Mouse (Mus musculus): Measurements from ENCODE around the gene Syngr2. TPM values are rescaled to one million over a fixed set of nuclear protein-coding genes. Genes with fewer than 3 reads are reported as not detected.
A peak's percentile ranks its signal among the peaks of the same experiment; 100 is the strongest.

Syngr2 gene
- polyA plus RNA-seq, 1 experiment from 2014 or later = 29.9 TPM

DNA sequence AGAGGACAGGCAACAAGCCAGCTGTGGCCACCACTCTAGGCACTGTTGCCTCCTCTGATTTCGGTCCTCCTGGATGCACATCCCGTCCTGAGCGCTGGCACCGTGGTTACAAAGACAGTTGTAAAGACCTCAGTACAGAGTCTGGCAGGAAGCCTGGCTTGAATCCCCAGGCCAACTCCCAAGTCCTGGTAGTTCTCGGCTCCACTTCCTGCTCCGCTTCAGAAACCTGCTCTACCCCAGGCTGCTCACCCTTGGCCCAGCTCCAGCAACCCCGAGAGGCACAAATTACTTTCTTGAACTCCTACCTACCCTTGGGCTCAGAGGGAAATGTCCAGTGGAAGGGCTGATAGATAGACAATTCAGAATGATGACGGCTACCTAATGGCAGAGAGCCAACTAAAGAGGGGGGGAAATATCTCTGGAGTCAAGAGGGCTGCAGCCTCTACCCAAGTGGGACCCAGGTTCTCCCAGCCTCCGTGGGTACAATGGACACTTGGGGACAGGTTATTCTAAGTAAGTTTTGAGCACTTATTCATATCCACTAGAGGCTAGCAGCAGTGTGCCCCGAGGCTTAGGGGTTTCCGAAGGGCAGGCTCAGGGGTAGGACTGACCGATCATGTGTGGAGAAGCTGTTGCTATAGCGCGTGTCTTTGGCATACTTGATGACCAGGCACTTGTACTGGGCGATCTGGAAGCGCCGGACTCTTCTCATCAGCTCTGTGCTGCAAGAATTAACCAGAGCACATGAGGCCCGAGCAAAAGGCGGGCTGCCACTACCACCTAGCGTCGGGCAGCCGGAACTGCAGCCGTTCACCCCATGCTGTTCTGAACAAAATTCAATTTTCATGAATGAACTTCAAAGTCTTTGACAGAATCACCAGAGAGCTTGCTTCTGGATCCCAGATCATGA is 14.8 kb downstream of the Syngr2 start:
- peak; percentile 86 for DNase-seq (ENCODE audit: low spot score)
- WGBS = 29% methylated on average over 23 of the region's 23 CpGs
- no peak overlapping the region for H3K27ac ChIP-seq (ENCODE audit: low read depth, low read length)
- H3K4me3 ChIP-seq (ENCODE audit: low read depth, low read length) = peak overlapping the region; percentile 65
- peaks cover 19% of the 10 kb centered on the region for H3K4me1 ChIP-seq (ENCODE audit: control insufficient read depth, insufficient read depth, low read length)
- no peaks in the 10 kb centered on the region for H3K27me3 ChIP-seq (ENCODE audit: control insufficient read depth, insufficient read depth, low read length)
- peak overlapping the region; percentile 50 for H3K9ac ChIP-seq (ENCODE audit: low read length)
- no peaks in the 10 kb centered on the region for H3K9me3 ChIP-seq (ENCODE audit: control insufficient read depth, low read length)
- peak overlapping the region; percentile 83 for H3K4me2 ChIP-seq (ENCODE audit: low read depth)
- ATAC-seq (ENCODE audit: insufficient read depth, low FRiP score, low TSS enrichment) = peak; percentile 69
- H3K36me3 ChIP-seq (ENCODE audit: control insufficient read depth, insufficient read depth, low read length) = no peaks in the 10 kb centered on the region

DNA sequence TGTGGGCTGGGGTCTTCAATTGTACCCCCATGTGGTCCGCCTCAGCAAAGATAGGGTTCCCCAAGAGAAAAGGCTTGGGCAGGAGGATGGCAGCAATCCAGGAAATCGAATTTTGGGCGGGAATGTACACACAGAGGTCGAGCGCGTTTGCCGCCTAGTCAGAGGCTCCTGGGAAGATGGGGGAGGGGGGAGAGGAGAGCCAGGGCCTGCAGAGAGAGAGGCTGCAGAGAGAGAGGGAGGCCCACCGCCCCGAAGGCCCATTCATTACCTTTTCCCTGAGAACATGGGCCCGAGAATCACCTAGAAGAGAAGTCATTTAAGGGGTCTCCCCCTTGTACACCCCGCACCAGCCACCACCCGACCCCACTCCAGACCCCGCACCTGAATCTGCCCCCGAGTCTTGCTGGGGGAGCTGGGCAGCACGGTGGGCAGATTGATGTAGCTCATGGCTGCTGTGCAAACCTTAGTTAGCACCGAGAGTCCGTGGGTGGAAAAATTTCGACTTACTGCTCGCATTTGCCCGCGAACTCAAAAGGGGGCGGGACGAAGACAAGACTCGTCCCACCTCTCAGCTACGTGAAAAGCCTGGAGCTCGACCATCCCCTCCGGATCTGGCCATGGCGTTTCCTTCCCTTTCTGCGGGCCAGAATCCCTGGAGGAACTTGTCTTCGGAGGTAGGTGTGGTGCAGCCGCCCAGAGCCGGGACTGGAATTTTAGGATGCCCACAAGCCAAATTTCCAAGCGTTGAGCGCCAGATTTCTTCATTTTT is 16.0 kb downstream of the Syngr2 start, which contains the start of the genes Afmid and Tk1:
Afmid (plus strand) TSS at position 592 of the 769 bp plus-strand sequence.
Tk1 (minus strand) TSS at position 760 of the 769 bp plus-strand sequence.
- Histone ChIP-seq H3K4me3 (ENCODE audit: low read depth, low read length) (peak within 1 kb of the TSS; percentile 65), H3K9me3 (ENCODE audit: control insufficient read depth, low read length) (no peaks in the 10 kb centered on the region), H3K4me2 (ENCODE audit: low read depth) (peak within 1 kb of the TSS; percentile 83), H3K27ac (ENCODE audit: low read depth, low read length) (peak within 1 kb of the TSS; percentile 86), H3K36me3 (ENCODE audit: control insufficient read depth, insufficient read depth, low read length) (no peaks in the 10 kb centered on the region), H3K27me3 (ENCODE audit: control insufficient read depth, insufficient read depth, low read length) (no peaks in the 10 kb centered on the region), H3K9ac (ENCODE audit: low read length) (peak within 1 kb of the TSS; percentile 82), H3K4me1 (ENCODE audit: control insufficient read depth, insufficient read depth, low read length) (peaks cover 19% of the 10 kb centered on the region)
- DNase-seq (ENCODE audit: low spot score) (peak; percentile 85), ATAC-seq (ENCODE audit: insufficient read depth, low FRiP score, low TSS enrichment) (peak; percentile 55; the same call in 1 of the 2 replicates)
- WGBS = under 1% methylated on average over 33 of the region's 34 CpGs

DNA sequence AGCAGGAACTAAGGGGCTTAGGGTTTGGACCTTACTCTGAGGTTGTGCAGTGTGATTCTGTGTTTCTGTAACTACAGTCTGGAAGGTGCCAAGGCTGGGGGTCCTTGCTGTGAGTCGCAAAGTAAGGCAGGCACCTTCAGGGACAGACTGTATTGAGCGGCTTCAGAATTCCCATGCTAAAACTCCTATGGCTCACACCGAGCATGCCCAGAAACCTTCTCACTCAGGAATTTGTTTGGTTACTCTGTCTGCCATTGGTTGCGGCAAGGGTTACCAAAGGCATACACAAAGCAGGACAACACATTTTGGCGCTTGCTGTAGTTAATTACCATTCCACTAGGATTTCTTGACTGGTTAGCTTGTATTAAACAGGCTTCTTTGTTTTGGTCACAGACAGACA is 16.7 kb downstream of the Syngr2 start:
- ATAC-seq (ENCODE audit: insufficient read depth, low FRiP score, low TSS enrichment) = 0 out of 2 replicates have a peak, but pooled peaks have one; percentile 28
- 0 out of 2 replicates have a peak overlapping the region, but pooled peaks have one; percentile 46 for H3K27ac ChIP-seq (ENCODE audit: low read depth, low read length)
- H3K27me3 ChIP-seq (ENCODE audit: control insufficient read depth, insufficient read depth, low read length) = no peaks in the 10 kb centered on the region
- peak overlapping the region; percentile 83 for H3K4me2 ChIP-seq (ENCODE audit: low read depth)
- H3K36me3 ChIP-seq (ENCODE audit: control insufficient read depth, insufficient read depth, low read length) = no peaks in the 10 kb centered on the region
- peak overlapping the region; percentile 82 for H3K9ac ChIP-seq (ENCODE audit: low read length)
- WGBS = 17% methylated on average over 5 of the region's 5 CpGs
- H3K4me3 ChIP-seq (ENCODE audit: low read depth, low read length) = peak overlapping the region; percentile 65
- no peak for DNase-seq (ENCODE audit: low spot score)
- no peaks in the 10 kb centered on the region for H3K9me3 ChIP-seq (ENCODE audit: control insufficient read depth, low read length)
- peaks cover 19% of the 10 kb centered on the region for H3K4me1 ChIP-seq (ENCODE audit: control insufficient read depth, insufficient read depth, low read length)

DNA sequence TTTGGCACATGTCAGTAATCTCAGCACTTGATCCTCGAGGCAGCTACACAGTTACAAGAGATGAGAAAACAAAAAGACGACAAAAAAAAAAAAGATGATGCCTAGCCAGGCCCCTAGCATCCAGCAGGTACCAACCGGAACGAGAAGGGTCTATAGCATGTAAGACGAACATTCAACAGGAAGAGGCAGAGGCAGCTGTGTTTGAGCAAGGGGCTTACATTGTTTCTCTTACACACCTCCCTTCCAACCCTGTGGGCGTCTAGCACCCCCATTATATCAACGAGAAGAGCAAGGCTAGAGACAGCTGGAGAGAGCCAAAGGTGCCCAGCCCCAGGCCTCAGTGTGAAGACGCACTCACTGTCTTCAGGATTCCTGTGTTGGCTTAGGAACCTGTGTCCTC is 17.4 kb downstream of the Syngr2 start:
- H3K27me3 ChIP-seq (ENCODE audit: control insufficient read depth, insufficient read depth, low read length) = no peaks in the 10 kb centered on the region
- H3K27ac ChIP-seq (ENCODE audit: low read depth, low read length) = no peak overlapping the region
- no peak overlapping the region for H3K4me3 ChIP-seq (ENCODE audit: low read depth, low read length)
- DNase-seq (ENCODE audit: low spot score) (no peak), ATAC-seq (ENCODE audit: insufficient read depth, low FRiP score, low TSS enrichment) (no peak)
- WGBS = 73% methylated on average over 8 of the region's 8 CpGs
- H3K4me2 ChIP-seq (ENCODE audit: low read depth) = no peak overlapping the region
- no peak overlapping the region for H3K9ac ChIP-seq (ENCODE audit: low read length)
- H3K4me1 ChIP-seq (ENCODE audit: control insufficient read depth, insufficient read depth, low read length) = peaks cover 19% of the 10 kb centered on the region
- H3K36me3 ChIP-seq (ENCODE audit: control insufficient read depth, insufficient read depth, low read length) = no peaks in the 10 kb centered on the region
- no peaks in the 10 kb centered on the region for H3K9me3 ChIP-seq (ENCODE audit: control insufficient read depth, low read length)

DNA sequence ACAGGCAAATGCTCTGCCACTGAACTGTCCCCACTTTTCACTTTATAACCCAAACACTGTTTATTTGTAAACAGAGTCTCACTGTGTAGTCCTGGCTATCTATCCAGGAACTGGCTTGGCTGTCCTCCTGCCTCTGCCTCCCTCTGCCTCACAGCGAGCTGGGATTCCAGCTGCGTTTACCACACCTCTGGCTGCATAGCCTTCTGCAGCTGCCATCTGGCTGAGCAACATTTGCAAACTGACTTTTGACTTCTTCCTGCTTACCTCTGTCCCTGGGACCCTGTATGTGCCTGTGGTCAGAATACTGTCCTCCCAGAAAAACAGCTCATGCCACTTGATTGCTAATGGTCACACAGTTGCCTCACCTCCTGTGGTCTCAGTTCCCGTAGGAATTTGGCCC is 17.9 kb downstream of the Syngr2 start:
- no peaks in the 10 kb centered on the region for H3K27me3 ChIP-seq (ENCODE audit: control insufficient read depth, insufficient read depth, low read length)
- H3K9me3 ChIP-seq (ENCODE audit: control insufficient read depth, low read length) = no peaks in the 10 kb centered on the region
- ATAC-seq (ENCODE audit: insufficient read depth, low FRiP score, low TSS enrichment) (no peak), DNase-seq (ENCODE audit: low spot score) (no peak)
- no peak overlapping the region for H3K9ac ChIP-seq (ENCODE audit: low read length)
- no peaks in the 10 kb centered on the region for H3K36me3 ChIP-seq (ENCODE audit: control insufficient read depth, insufficient read depth, low read length)
- H3K27ac ChIP-seq (ENCODE audit: low read depth, low read length) = no peak overlapping the region
- 46% methylated on average over 3 of the region's 3 CpGs for WGBS
- peaks cover 23% of the 10 kb centered on the region for H3K4me1 ChIP-seq (ENCODE audit: control insufficient read depth, insufficient read depth, low read length)
- H3K4me2 ChIP-seq (ENCODE audit: low read depth) = no peak overlapping the region
- no peak overlapping the region for H3K4me3 ChIP-seq (ENCODE audit: low read depth, low read length)

DNA sequence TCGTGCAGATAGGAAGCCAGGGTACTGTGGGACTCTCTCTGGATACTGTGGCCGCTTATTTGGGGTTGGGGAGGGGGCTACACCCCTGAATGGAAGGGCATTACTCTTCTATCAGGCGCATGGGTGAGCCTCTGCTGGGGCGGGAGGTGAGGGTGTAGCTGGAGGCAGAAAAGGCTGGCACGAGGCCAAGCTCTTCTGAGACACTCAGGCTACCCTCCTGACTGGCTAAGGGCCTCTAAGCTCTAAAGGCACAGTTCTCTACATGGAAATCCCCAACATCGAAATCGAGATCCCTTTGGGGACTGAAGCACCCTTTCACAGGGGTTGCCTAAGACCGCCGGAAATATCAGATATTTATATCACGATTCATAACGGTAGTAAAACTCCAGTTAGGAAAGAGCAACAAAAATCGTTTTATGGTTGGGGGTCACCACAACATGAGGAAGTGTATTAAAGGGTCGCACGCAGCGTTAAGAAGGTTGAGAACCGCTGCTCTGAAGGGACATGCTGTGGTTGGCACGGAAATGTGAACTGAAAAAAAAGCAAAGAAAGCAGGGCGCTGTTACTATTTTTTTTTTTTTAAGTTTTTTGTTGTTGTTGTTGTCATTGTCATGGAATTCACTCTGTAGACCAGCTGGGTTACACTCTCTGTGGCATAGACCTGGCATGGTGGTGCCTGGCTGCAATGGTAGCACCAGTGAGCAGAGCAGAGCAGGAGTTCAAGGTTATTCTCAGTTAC is 18.9 kb downstream of the Syngr2 start:
- Histone ChIP-seq H3K4me1 (ENCODE audit: control insufficient read depth, insufficient read depth, low read length) (peaks cover 26% of the 10 kb centered on the region), H3K27ac (ENCODE audit: low read depth, low read length) (no peak overlapping the region), H3K9ac (ENCODE audit: low read length) (no peak overlapping the region), H3K27me3 (ENCODE audit: control insufficient read depth, insufficient read depth, low read length) (no peaks in the 10 kb centered on the region), H3K9me3 (ENCODE audit: control insufficient read depth, low read length) (no peaks in the 10 kb centered on the region), H3K4me3 (ENCODE audit: low read depth, low read length) (no peak overlapping the region), H3K36me3 (ENCODE audit: control insufficient read depth, insufficient read depth, low read length) (no peaks in the 10 kb centered on the region), H3K4me2 (ENCODE audit: low read depth) (no peak overlapping the region)
- no peak for ATAC-seq (ENCODE audit: insufficient read depth, low FRiP score, low TSS enrichment)
- WGBS = 90% methylated on average over 18 of the region's 18 CpGs
- no peak for DNase-seq (ENCODE audit: low spot score)

DNA sequence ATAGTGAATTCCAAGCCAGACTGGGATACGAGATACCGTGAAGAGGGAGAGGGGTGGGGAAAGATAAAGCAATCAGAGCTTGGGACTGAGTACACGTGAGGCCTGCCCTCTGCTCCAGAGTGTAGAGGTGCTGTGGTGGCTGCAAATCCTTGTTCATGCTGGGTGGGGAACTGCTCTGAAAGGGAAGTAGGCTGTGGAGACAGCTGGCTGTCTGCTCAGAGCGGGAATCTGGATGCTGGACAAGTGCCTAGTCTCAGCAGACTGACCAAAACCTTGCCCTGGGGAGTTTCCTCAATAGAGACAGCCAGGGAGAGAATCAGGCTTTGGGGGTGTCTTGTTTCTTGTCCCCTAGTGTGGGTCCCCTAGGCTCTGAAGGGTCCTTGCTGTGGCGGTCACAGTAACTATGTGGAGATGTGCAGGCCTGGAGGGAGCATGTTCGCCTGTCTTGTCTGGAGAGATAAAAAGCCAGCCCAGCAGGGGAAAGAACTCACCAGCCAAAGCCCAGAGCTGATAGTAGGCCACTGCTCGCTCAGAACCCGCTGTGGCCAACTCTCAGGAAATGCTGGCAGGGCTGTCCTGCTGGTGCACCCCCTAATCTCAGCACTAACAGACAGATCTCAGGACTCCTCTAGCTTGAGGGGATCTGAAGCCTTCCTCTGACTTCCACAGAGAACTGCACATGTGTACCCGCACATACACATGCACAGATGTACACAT is 19.6 kb downstream of the Syngr2 start:
- Histone ChIP-seq H3K4me3 (ENCODE audit: low read depth, low read length) (no peak overlapping the region), H3K27me3 (ENCODE audit: control insufficient read depth, insufficient read depth, low read length) (no peaks in the 10 kb centered on the region), H3K4me2 (ENCODE audit: low read depth) (no peak overlapping the region), H3K9me3 (ENCODE audit: control insufficient read depth, low read length) (no peaks in the 10 kb centered on the region), H3K36me3 (ENCODE audit: control insufficient read depth, insufficient read depth, low read length) (no peaks in the 10 kb centered on the region), H3K4me1 (ENCODE audit: control insufficient read depth, insufficient read depth, low read length) (peaks cover 25% of the 10 kb centered on the region), H3K9ac (ENCODE audit: low read length) (no peak overlapping the region), H3K27ac (ENCODE audit: low read depth, low read length) (no peak overlapping the region)
- no peak for DNase-seq (ENCODE audit: low spot score)
- no peak for ATAC-seq (ENCODE audit: insufficient read depth, low FRiP score, low TSS enrichment)
- WGBS = 72% methylated on average over 9 of the region's 9 CpGs

All from neural tube, embryonic 11.5 days (tissue).